Mouse (Mus musculus) layer of hippocampus, adult 8-10 months (tissue): Measurements from ENCODE around the gene Vcan. TPM values are rescaled to one million over a fixed set of nuclear protein-coding genes. Genes with fewer than 3 reads are reported as not detected.

ENCODE experiments used
- DNase-seq, 2 experiments: peaks; one replicate each; pipeline ENCODE4 v3.0.0; 2022; ENCODE audit warnings: low spot score in 2 of 2
- total RNA-seq, 4 experiments: library from RNA; stranded (reverse); gene quantifications; 2 replicates each; pipeline ENCODE4 v1.2.4; 2022

The Vcan gene
- total RNA-seq, 4 experiments from 2014 or later = 15.6 to 17.8 (median 16.7) TPM

DNA sequence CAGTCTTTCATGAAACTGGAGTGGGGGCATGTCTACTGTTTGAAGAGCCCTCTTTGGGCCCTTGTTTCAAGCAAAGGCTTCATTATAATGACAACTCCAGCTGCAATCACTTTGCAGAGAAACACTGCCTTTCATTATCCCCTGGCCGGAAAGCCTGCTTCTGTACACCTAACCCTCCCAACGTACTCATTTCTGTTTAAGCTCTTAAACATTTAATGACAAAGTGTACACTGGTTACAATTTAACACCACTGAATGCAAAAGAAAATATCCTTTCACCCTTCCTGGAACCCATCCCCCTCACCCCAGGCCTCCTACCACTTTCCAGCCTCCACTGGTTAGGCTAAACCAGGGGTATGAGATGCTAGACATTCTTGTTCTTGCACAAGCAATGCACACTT, 15.8 kb downstream of the Vcan start:
- no peak for DNase-seq

DNA sequence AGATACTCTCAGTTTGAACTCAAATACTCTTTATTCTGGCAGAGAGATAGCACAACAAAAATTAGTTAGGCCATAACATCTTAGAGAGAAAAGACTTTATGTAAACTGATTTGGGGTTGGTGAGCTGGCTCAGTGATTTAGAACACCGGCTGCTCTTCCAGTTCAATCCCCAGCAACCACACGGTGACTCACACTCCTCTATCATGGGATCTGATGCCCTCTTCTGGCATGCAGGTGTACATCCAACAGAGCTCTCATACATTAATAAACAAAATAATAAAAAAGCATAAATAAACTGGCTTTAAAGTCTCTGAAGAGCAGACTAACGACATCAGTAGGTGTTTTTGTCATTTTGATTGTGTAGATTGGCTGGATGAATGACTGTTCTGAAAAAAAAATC, 21.8 kb downstream of the Vcan start:
- DNase-seq = no peak

DNA sequence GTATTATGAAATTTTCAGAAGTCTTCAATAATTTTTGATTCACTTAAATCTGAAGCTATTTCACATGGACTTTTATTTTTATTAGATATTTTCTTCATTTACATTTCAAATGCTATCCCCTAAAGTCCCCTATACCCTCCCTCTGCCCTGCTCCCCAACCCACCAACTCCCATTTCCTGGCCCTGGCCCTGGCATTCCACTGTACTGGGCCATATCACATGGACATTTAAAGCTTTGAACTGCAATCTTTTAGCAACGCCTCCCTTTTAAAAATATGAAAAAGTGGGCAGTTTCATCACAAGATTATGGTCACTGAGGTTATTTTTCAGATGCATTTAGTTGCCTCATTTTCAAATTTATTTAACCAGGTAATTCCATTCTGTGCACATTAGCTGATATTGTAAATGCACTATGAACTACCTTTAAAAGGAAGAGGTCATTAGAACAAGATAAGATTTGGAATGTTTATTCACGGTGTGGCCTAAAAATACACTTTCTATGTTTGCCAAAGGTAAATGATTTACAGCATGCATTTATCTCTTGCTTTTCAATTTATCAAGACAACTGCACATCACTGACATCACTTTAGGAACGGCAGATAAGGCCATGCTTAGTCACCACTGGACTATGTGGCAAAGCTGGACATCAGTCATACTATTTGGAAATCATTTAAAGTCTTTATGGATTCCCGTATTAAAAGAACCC, 32.7 kb downstream of the Vcan start:
- no peak for DNase-seq

GRCm38 (mm10) chr13:89708151-89708927, 34.0 kb downstream of the Vcan start:
- no peak for DNase-seq

DNA sequence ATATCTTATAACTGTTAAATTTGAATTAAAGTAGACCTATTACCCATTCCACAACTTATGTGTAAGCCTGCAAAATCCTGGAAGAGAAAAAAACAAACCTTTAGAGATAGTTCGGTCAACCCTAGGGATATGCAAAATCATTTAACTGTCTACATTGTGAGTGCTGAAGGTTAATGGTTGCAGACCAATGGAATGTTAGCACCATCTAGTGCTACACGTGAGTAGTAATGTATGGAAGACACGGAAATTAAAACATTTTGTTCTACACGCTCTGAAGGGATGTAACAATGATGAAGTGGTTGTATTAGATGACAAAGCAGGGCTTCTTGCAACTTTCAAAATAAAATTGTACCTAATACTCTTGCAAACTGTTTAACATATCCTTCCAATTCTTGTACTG, 39.9 kb downstream of the Vcan start:
- DNase-seq = no peak

- DNase-seq = no peak
These were observed 42.2 kb downstream of the Vcan start for GRCm38 (mm10) chr13:89699998-89700555.

DNA sequence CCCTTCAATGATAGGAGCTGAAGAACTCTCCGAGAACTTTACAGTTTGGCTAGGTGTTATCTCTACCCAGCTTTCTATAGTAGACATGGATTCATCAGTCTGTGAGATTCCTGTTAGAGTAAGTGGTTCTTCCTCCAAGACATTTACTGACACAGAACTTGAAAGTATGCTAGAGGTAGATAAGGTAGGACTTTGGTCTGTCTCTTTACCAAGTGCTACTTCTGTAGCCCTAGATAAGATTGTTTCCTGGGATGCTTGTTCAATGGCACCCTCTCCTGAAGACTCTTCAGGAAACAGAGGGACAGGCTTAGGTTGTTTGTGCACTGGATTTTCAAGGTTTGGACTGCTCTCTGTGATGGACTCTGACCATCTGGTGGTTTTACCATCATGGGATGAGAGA, 49.7 kb downstream of the Vcan start:
- DNase-seq = no peak

GRCm38 (mm10) chr13:89683490-89683889, 58.8 kb downstream of the Vcan start:
- no peak for DNase-seq

GRCm38 (mm10) chr13:89682254-89682653, 60.1 kb downstream of the Vcan start:
- DNase-seq = no peak

DNA sequence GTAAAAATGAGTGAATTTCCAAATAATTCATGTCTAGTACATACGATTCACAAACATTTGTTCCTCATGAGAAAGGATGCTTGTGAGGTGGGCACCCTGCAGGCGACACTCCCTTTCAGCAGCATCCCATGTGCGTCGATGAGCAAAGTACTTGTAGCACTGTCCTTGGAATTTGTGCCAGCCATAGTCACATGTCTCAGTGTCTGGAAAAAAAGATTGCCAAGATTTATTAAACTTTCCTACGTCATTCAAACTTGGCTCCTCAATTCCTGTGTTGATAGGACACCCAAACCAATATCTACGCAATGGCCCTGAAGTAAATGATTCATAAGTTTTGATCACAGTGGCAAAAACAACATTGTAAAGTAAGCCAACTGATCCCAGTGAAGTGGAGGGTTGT, 62.6 kb downstream of the Vcan start:
- no peak for DNase-seq

DNA sequence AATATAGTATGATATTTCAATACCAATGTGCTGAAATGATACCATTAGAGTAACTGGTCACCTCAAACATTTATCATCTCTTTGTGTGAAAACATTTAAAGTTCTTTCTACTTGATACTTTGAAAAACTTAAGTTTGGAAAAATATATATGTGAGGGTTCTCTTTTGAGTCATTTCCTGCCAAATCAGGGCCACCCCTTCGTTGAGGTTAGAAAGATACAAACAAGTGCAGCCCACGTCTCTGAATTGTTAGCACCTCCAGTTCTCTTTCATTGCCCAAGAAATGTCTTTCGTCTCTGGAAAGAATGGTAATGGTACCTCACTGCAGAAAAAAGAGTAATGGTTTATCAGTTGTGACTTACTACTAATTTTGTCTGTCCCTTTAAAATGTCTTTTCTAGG, 71.8 kb downstream of the Vcan start:
- no peak for DNase-seq

- DNase-seq = peak in 1 of 2 experiments; percentile 3
These were observed 73.1 kb downstream of the Vcan start for GRCm38 (mm10) chr13:89668981-89669880.

GRCm38 (mm10) chr13:89668069-89668468, 74.2 kb downstream of the Vcan start:
- DNase-seq = peak in 1 of 2 experiments; percentile 18

- DNase-seq = no peak
These were observed 80.6 kb downstream of the Vcan start for GRCm38 (mm10) chr13:89661688-89662087.

GRCm38 (mm10) chr13:89657046-89657445, 85.3 kb downstream of the Vcan start:
- no peak for DNase-seq

DNA sequence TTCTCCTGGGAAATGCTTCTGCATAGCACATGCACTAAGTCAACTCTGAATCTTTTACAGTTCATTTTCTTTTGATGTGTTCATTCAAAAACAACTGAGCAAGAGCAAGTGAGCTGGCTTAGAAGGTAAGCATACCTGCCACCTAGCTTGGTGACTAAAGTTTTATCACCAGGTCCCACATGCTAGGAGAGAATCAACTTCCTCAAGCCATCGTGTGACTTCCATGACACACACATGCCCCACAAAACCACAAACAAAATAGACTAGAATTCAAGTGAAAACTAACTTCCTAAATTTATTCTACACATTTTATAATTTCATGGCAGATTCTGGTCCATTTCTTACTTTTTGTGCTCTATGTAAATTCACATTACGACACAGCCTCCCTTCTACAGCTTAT, 89.0 kb downstream of the Vcan start:
- DNase-seq = no peak

- no peak for DNase-seq
These were observed 89.5 kb downstream of the Vcan start for GRCm38 (mm10) chr13:89652773-89653172.

DNA sequence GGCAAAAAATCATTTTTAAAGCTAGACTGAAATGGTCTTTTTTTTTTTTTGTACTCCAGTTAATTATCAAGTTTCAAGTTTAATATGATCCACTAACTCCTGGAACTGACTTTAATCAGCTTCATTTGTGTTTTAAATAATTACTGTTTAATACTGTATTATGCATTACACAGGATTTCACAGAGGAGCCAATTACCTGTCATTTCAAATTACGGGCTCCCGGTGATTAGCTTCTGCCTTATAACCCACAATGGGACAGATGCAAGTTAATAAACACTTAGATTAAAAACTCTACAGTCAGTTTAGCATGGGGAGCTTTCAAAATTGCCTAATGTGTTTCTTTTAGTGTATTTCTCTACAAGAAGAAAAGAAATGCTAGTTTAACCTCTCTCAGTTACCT, 96.7 kb downstream of the Vcan start:
- no peak for DNase-seq

GRCm38 (mm10) chr13:89637012-89637411, 105.3 kb downstream of the Vcan start:
- DNase-seq = no peak

DNA sequence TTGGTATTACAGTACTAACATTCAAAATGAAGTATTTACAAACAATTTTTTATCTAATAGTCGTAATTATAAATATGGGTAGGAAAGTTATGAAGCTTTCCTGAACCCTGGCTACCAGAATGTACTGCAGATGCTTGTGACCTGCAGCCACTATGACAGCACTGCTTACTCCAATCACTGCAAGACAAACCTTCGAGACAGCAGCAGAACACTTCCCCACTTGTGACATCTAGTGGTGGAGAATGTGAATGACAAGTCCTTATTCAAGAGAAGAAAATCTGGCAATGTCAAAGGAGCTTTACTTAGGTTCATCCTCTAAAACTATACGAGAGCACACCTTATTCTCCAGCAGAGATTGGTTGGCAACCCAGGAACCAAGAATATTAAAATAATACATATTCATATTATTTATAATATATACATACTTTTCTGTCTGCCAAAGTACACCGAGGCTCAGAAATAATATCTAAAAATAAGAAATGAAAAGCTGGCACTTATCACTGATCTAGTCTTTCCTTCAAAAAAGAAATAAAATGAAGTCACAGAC, 108.1 kb downstream of the Vcan start:
- peak in 1 of 2 experiments; percentile 11 for DNase-seq

DNA sequence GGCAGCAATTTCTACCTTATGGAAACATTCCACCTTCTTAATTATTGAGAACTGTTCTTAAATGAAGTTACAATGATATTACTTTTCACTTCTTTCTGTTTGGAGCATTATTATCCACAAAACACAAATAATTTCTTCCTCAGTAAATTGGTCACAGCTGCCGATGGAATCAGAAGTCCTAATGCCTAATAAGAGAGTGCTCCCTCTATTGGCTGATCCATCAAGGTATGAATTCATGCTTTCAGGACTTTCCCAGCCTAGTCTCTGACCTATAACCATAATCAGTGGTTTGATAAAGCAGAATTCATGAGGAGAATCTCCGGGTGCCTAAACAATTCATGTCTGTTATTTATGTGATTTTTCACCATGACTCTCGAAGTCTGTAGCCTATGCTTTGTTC, 123.2 kb downstream of the Vcan start:
- no peak for DNase-seq
